Comparison of ENCODE assay signal across 11 mouse cellular contexts in the genomic region with DNA sequence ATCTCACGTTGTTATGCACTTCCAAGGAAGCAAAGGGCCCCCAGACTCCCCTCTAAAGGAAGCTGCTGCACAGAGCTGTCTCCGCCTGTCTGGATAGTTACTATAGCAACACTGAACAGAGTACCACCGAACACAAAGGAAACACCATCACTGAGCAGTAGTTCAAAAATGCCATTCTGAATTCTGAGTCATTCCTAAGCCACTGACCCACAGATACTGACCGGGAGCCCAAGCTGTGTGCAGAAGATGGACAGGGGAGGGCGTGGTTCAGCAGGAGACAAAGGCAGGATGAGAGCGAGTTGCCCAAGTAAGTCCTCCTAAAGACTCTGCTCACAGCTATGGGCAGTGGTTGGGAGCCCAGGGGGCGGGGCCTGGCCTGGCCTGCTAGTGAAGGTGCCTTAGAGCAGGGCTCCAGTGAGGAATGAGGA. TPM values are rescaled to one million over a fixed set of nuclear protein-coding genes. Genes with fewer than 3 reads are reported as not detected.
A peak's percentile ranks its signal among the peaks of the same experiment; 100 is the strongest.
DNase-seq lines count a peak whose midpoint lies in the region; ATAC-seq lines count a peak whose summit lies in the region.
"Had no signal": no experiment of that assay in that cellular context is flagged by ENCODE, and none has a peak within 500 bp of the region (broad histone marks: within the 10 kb centered on the region; RNA-seq: fewer than 3 reads in every experiment).

No protein-coding gene starts in this region.

- no peaks in the 10 kb centered on the region for H3K9me3 ChIP-seq in heart, embryonic 12.5 days (replicated peaks)
- H3K9me3 ChIP-seq in hindbrain, embryonic 11.5 days (ENCODE audit: control insufficient read depth, low read length): no peaks in the 10 kb centered on the region
- no peaks in the 10 kb centered on the region for H3K9me3 ChIP-seq in midbrain, embryonic 12.5 days

- ATAC-seq in heart, embryonic 12.5 days (ENCODE audit: insufficient number of reproducible peaks, low FRiP score): peak; percentile 87
- peak; percentile 82 for ATAC-seq in hindbrain, embryonic 11.5 days (ENCODE audit: low FRiP score)
- ATAC-seq in midbrain, embryonic 12.5 days (ENCODE audit: low FRiP score, low read depth): peak; percentile 83

- no peak overlapping the region for H3K9ac ChIP-seq in heart, embryonic 12.5 days
- 0 out of 2 replicates have a peak overlapping the region, but pooled peaks have one; percentile 28 for H3K9ac ChIP-seq in hindbrain, embryonic 11.5 days (ENCODE audit: low read depth, low read length)
- H3K9ac ChIP-seq in midbrain, embryonic 12.5 days (replicated peaks): peak overlapping the region; percentile 35

- intact Hi-C loops in heart, postnatal 14 days (cut with DNase I): no loop called here

- H3K4me2 ChIP-seq in heart, embryonic 12.5 days: no peak overlapping the region
- H3K4me2 ChIP-seq in hindbrain, embryonic 11.5 days (replicated peaks; ENCODE audit: low read depth, low read length): peak overlapping the region; percentile 35
- H3K4me2 ChIP-seq in midbrain, embryonic 12.5 days (replicated peaks): peak overlapping the region; percentile 40

- no peak for DNase-seq in heart, postnatal 14 days
- DNase-seq in brain, adult 2 months (ENCODE audit: low read depth, low spot score): peak; percentile 47
- peak; percentile 76 for DNase-seq in hindbrain, embryonic 11.5 days (ENCODE audit: low spot score)
- no peak for DNase-seq in urinary bladder, postnatal 10 days (ENCODE audit: low spot score)
- no peak for DNase-seq in B cell, adult 2 months
- no peak for DNase-seq in frontal cortex, adult 2 months (ENCODE audit: extremely low spot score in 1 of 2, low spot score in 1 of 2)
- DNase-seq: cerebellum, adult 11 months; layer of hippocampus, adult 9-11 months had no signal

- no peaks in the 10 kb centered on the region for H3K36me3 ChIP-seq in heart, embryonic 12.5 days
- no peaks in the 10 kb centered on the region for H3K36me3 ChIP-seq in hindbrain, embryonic 11.5 days (ENCODE audit: control insufficient read depth, insufficient read depth, low read length)
- no peaks in the 10 kb centered on the region for H3K36me3 ChIP-seq in midbrain, embryonic 12.5 days

- H3K4me1 ChIP-seq in heart, embryonic 12.5 days (replicated peaks): peaks cover 29% of the 10 kb centered on the region
- H3K4me1 ChIP-seq in hindbrain, embryonic 11.5 days (replicated peaks; ENCODE audit: control insufficient read depth, insufficient read depth, low read length): peaks cover 23% of the 10 kb centered on the region
- H3K4me1 ChIP-seq in midbrain, embryonic 12.5 days: peaks cover 48% of the 10 kb centered on the region

- no peak overlapping the region for H3K27ac ChIP-seq in heart, embryonic 12.5 days (ENCODE audit: poor library complexity, severe bottlenecking)
- peak overlapping the region; percentile 92 for H3K27ac ChIP-seq in hindbrain, embryonic 11.5 days (ENCODE audit: low read depth, low read length)
- H3K27ac ChIP-seq in midbrain, embryonic 12.5 days (replicated peaks): peak overlapping the region; percentile 97

- H3K4me3 ChIP-seq in heart, embryonic 12.5 days: no peak overlapping the region
- H3K4me3 ChIP-seq in hindbrain, embryonic 11.5 days (ENCODE audit: low read depth, low read length): no peak overlapping the region
- no peak overlapping the region for H3K4me3 ChIP-seq in midbrain, embryonic 12.5 days

- WGBS in heart, embryonic 12.5 days: 28% methylated on average over 7 of the region's 7 CpGs
- 15% methylated on average over 7 of the region's 7 CpGs for WGBS in hindbrain, embryonic 11.5 days
- 8% methylated on average over 7 of the region's 7 CpGs for WGBS in midbrain, embryonic 12.5 days

- H3K27me3 ChIP-seq in heart, embryonic 12.5 days (replicated peaks): no peaks in the 10 kb centered on the region
- H3K27me3 ChIP-seq in hindbrain, embryonic 11.5 days (ENCODE audit: control insufficient read depth, insufficient read depth, low read length): no peaks in the 10 kb centered on the region
- H3K27me3 ChIP-seq in midbrain, embryonic 12.5 days: no peaks in the 10 kb centered on the region; the same call in 1 of the 2 replicates

RNA-seq across cellular contexts. Expression of a gene that starts 23.6 kb away (rescaled TPM):
- polyA plus RNA-seq in heart, embryonic 12.5 days (2016; fragmentation: Nextera tagmentation; extraction: Ambion mirVana): 10.8 and 12.3 TPM in 2 replicates
- total RNA-seq in heart, postnatal 14 days (2021): 1 to 10 TPM in 1 of 2 experiments, under 1 TPM in 1; 0.68 to 1.0 TPM
- 67.2 and 68.4 TPM in 2 replicates for polyA plus RNA-seq in hindbrain, embryonic 11.5 days (2014; fragmentation: Nextera tagmentation; extraction: Ambion mirVana)
- 127 and 130 TPM in 2 replicates for polyA plus RNA-seq in midbrain, embryonic 12.5 days (2016; fragmentation: Nextera tagmentation; extraction: Ambion mirVana)
- polyA plus RNA-seq in frontal cortex, adult 2 months (2012; rRNA removed): 100 and 108 TPM in 2 replicates
- total RNA-seq: neutrophil, adult 5-6 weeks had no signal

RNA-seq across cellular contexts. Expression of a gene that starts 36.1 kb away (rescaled TPM):
- polyA plus RNA-seq in heart, embryonic 12.5 days (2016; fragmentation: Nextera tagmentation; extraction: Ambion mirVana): not detected in 2 replicates
- not detected for total RNA-seq in heart, postnatal 14 days (2021)
- polyA plus RNA-seq in hindbrain, embryonic 11.5 days (2014; fragmentation: Nextera tagmentation; extraction: Ambion mirVana): not detected in 2 replicates
- polyA plus RNA-seq in midbrain, embryonic 12.5 days (2016; fragmentation: Nextera tagmentation; extraction: Ambion mirVana): not detected in 2 replicates
- polyA plus RNA-seq in frontal cortex, adult 2 months (2012; rRNA removed): not detected in 2 replicates
- total RNA-seq: neutrophil, adult 5-6 weeks had no signal

Comparison
In these comparisons a context has a peak if more than half of its experiments do, and no peak if none do; other contexts are left out.
1. DNase-seq: peak in brain, adult 2 months (single experiment) and hindbrain, embryonic 11.5 days (single experiment); none in heart, postnatal 14 days (0 of 2), urinary bladder, postnatal 10 days (single experiment), B cell, adult 2 months (0 of 2) and frontal cortex, adult 2 months (0 of 2).
2. Peak in every context shown above with its lines, with median percentiles within 50 percentile points of each other: ATAC-seq.